Mouse (Mus musculus): Measurements from ENCODE around the gene Olfr948. TPM values are rescaled to one million over a fixed set of nuclear protein-coding genes. Genes with fewer than 3 reads are reported as not detected.

Gene Olfr948
- polyA plus RNA-seq (2015; fragmentation: Nextera tagmentation; extraction: Ambion mirVana), result not detected in 2 replicates

GRCm38 (mm10) chr9:39325945-39326344 is at the start of gene Olfr948:
TSS of gene Olfr948 (minus strand) at chr9:39326045.
- H3K4me2 ChIP-seq (replicated peaks; ENCODE audit: low read depth), result no peak within 1 kb of the TSS
- H3K36me3 ChIP-seq (ENCODE audit: control insufficient read depth, insufficient read depth), result no peaks in the 10 kb centered on the region
- ATAC-seq, result no peak
- TF ChIP-seq CTCF (IDR thresholded peaks at IDR 0.05; ENCODE audit: low read depth), result no peak
- no peak within 1 kb of the TSS for H3K4me3 ChIP-seq (ENCODE audit: low read depth, low read length)
- H3K27me3 ChIP-seq (replicated peaks; ENCODE audit: control insufficient read depth, insufficient read depth, low read length), result no peaks in the 10 kb centered on the region
- H3K27ac ChIP-seq (ENCODE audit: low read depth, low read length), result no peak within 1 kb of the TSS
- H3K9ac ChIP-seq (ENCODE audit: low read depth, low read length), result no peak within 1 kb of the TSS
- H3K9me3 ChIP-seq (ENCODE audit: control insufficient read depth), result no peaks in the 10 kb centered on the region
- H3K4me1 ChIP-seq (replicated peaks; ENCODE audit: control insufficient read depth, insufficient read depth, low read length), result no peaks in the 10 kb centered on the region

- no peak for TF ChIP-seq CTCF (IDR thresholded peaks at IDR 0.05; ENCODE audit: low read depth)
- ATAC-seq, result 0 out of 2 replicates have a peak, but pooled peaks have one; percentile 65
- 29% methylated on average over 2 of the region's 2 CpGs for WGBS
- no peak overlapping the region for H3K9ac ChIP-seq (ENCODE audit: low read depth, low read length)
- no peak overlapping the region for H3K4me2 ChIP-seq (replicated peaks; ENCODE audit: low read depth)
- no peaks in the 10 kb centered on the region for H3K27me3 ChIP-seq (replicated peaks; ENCODE audit: control insufficient read depth, insufficient read depth, low read length)
- no peak overlapping the region for H3K27ac ChIP-seq (ENCODE audit: low read depth, low read length)
- H3K4me1 ChIP-seq (replicated peaks; ENCODE audit: control insufficient read depth, insufficient read depth, low read length), result no peaks in the 10 kb centered on the region
- no peaks in the 10 kb centered on the region for H3K9me3 ChIP-seq (ENCODE audit: control insufficient read depth)
- H3K36me3 ChIP-seq (ENCODE audit: control insufficient read depth, insufficient read depth), result no peaks in the 10 kb centered on the region
- no peak overlapping the region for H3K4me3 ChIP-seq (ENCODE audit: low read depth, low read length)
Observed at GRCm38 (mm10) chr9:39287136-39287535, 38.7 kb downstream of the Olfr948 start.

GRCm38 (mm10) chr9:39276718-39277117 is 49.1 kb downstream of the Olfr948 start, which contains the start of gene Olfr945:
TSS of gene Olfr945 (minus strand) at chr9:39276818.
- no peak within 1 kb of the TSS for H3K4me3 ChIP-seq (ENCODE audit: low read depth, low read length)
- TF ChIP-seq CTCF (IDR thresholded peaks at IDR 0.05; ENCODE audit: low read depth), result no peak
- no peaks in the 10 kb centered on the region for H3K4me1 ChIP-seq (replicated peaks; ENCODE audit: control insufficient read depth, insufficient read depth, low read length)
- H3K27ac ChIP-seq (ENCODE audit: low read depth, low read length), result no peak within 1 kb of the TSS
- H3K9me3 ChIP-seq (ENCODE audit: control insufficient read depth), result no peaks in the 10 kb centered on the region
- no peaks in the 10 kb centered on the region for H3K27me3 ChIP-seq (replicated peaks; ENCODE audit: control insufficient read depth, insufficient read depth, low read length)
- WGBS, result 84% methylated on average over 3 of the region's 3 CpGs
- H3K4me2 ChIP-seq (replicated peaks; ENCODE audit: low read depth), result no peak within 1 kb of the TSS
- ATAC-seq, result no peak
- no peaks in the 10 kb centered on the region for H3K36me3 ChIP-seq (ENCODE audit: control insufficient read depth, insufficient read depth)
- no peak within 1 kb of the TSS for H3K9ac ChIP-seq (ENCODE audit: low read depth, low read length)

Other genes with a start within 250 kb of the Olfr948 start
- not detected in 2 replicates for gene Olfr938, start 247.2 kb downstream of the Olfr948 start, polyA plus RNA-seq (2015; fragmentation: Nextera tagmentation; extraction: Ambion mirVana)
- not detected in 2 replicates for gene Olfr27, start 197.9 kb downstream of the Olfr948 start, polyA plus RNA-seq (2015; fragmentation: Nextera tagmentation; extraction: Ambion mirVana)
- not detected in 2 replicates for gene Olfr943, start 159.7 kb downstream of the Olfr948 start, polyA plus RNA-seq (2015; fragmentation: Nextera tagmentation; extraction: Ambion mirVana)
- not detected in 2 replicates for gene Olfr944, start 124.1 kb downstream of the Olfr948 start, polyA plus RNA-seq (2015; fragmentation: Nextera tagmentation; extraction: Ambion mirVana)
- not detected in 2 replicates for gene Olfr1537, start 76.1 kb downstream of the Olfr948 start, polyA plus RNA-seq (2015; fragmentation: Nextera tagmentation; extraction: Ambion mirVana)
- gene Olfr945, start 49.2 kb downstream of the Olfr948 start, polyA plus RNA-seq (2015; fragmentation: Nextera tagmentation; extraction: Ambion mirVana), result not detected in 2 replicates
- gene Olfr951, start 61.4 kb upstream of the Olfr948 start, polyA plus RNA-seq (2015; fragmentation: Nextera tagmentation; extraction: Ambion mirVana), result not detected in 2 replicates
- not detected in 2 replicates for gene Olfr952, start 101.1 kb upstream of the Olfr948 start, polyA plus RNA-seq (2015; fragmentation: Nextera tagmentation; extraction: Ambion mirVana)
- not detected in 2 replicates for gene Olfr954, start 130.7 kb upstream of the Olfr948 start, polyA plus RNA-seq (2015; fragmentation: Nextera tagmentation; extraction: Ambion mirVana)
- not detected in 2 replicates for gene Olfr955, start 145.9 kb upstream of the Olfr948 start, polyA plus RNA-seq (2015; fragmentation: Nextera tagmentation; extraction: Ambion mirVana)
- not detected in 2 replicates for gene Olfr44, start 167.9 kb upstream of the Olfr948 start, polyA plus RNA-seq (2015; fragmentation: Nextera tagmentation; extraction: Ambion mirVana)
- gene Olfr957, start 189.8 kb upstream of the Olfr948 start, polyA plus RNA-seq (2015; fragmentation: Nextera tagmentation; extraction: Ambion mirVana), result not detected in 2 replicates
- not detected in 2 replicates for gene Olfr958, start 228.0 kb upstream of the Olfr948 start, polyA plus RNA-seq (2015; fragmentation: Nextera tagmentation; extraction: Ambion mirVana)
- not detected in 2 replicates for gene Olfr959, start 249.5 kb upstream of the Olfr948 start, polyA plus RNA-seq (2015; fragmentation: Nextera tagmentation; extraction: Ambion mirVana)

Data from intestine, postnatal 0 days (tissue).